Mouse (Mus musculus) E14TG2a.4 (cell line): ENCODE measurements around the gene Utrn.

ENCODE experiments used
- CTCF ChIP-seq: conservative IDR thresholded peaks from 2 replicates; pipeline ENCODE4 v1.5.1; 2014; ENCODE audit warnings: low read length
- POU5F1 ChIP-seq: IDR thresholded peaks from 2 replicates; pipeline ENCODE4 v1.6.1; 2014; ENCODE audit warnings: low read length, borderline replicate concordance

- TF ChIP-seq CTCF, result no peak
- TF ChIP-seq POU5F1, result no peak
These were observed 401.6 kb downstream of the Utrn start for GRCm38 (mm10) chr10:12467544-12467943.
